Mouse (Mus musculus) MEL-GATA-1-ER (cell line): ENCODE measurements around the gene Hcn1.
"Not testable (repeated sequence)": the region's sequence is repeated elsewhere in the genome, so short reads cannot be mapped to it uniquely, and the experiment has no call there.

Experiments used
- DNase-seq: peaks from one replicate; pipeline ENCODE4 v3.0.0-alpha.2; 2012; ENCODE audit warnings: low read depth; ENCODE audit errors: extremely low read depth

The Hcn1 gene

DNA sequence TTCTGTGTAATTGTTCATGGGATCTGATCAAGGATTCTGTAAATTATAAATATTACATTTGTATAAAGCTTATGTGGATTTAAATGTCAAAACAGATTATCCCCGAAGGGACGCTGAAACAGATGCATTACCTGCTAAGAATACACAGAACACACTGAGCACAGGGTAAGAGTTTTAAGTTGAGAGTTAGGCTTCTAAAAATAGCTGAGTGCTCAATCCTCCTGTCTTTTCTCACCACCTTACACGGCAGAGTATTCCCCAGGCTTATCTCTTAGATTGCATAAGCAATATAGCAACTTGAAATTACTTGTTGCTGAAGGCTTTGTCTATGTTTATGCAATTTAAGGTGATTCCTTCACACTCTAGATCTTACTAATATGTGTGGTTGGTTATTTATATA lies 256.3 kb downstream of the Hcn1 start:
- DNase-seq = no peak

DNA sequence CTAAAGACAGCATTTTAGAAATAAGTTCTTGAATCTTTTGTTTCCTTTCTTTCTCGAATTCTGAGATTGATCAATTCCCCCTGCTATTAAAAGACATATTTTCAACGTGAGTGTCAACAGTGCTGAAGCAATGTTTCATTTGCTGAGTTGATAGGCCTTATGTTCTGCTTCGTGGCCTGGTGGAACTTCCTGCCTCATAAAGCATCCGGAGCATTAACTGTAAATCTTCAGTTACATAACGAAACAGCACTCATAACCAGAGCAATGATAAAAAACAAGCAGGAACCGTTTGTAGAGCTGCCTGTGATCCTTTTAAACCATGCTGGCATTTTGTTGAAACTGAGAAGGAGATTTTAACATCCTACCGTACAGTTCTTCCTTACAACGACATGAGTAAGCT lies 275.7 kb downstream of the Hcn1 start:
- DNase-seq = no peak

DNA sequence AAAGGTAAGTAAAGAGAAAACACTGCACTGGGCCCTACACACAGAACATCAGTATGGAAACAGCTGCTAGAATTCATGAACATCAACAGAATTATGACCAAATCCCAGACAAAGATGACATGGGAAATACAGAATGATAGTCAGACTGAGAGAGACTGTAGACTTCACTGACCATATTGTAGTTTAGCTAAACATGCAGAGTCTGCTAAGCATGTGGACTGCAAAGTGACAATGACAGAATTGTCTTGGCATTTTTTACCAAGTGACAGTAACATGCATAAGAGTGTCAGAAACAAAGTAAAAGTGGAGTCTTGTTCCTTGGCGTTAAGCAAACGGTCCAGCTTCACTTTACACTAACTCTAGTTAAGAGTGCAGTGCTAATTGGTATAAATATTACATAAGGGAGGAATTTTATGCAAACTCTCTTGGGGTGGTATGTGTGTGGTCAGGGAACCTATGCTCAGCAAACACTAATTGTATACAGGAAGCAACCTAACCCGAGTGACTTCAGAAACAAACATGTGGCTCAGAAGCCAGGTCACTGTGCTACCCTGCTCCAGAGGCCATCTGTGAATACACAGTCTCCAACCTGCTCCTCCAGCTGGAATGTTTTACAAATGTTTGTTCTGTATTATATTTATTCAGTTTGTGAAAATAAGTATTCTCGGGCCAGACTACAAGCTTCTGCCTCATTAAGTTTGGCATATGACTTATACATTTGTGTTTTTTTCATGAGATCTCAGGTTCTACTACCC lies 278.5 kb downstream of the Hcn1 start:
- DNase-seq = no peak

DNA sequence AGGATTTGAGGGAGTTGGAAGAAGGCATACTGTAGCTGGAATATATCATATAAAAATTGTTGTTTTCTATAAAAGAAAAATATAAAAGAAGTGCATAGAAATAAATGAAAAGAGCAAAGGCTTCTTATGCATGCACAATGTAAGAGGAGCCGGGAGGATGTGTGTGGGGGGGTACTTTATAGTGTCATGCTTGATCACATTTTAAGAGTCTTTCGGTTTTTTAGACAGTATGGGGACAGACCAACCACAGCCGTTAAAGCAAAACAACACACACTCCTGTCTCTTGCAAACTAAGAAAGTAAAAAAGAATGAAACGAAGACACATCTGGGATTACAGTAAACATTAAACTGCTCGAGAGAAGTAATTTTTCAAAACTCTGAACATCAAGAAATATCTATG lies 290.0 kb downstream of the Hcn1 start:
- no peak for DNase-seq

DNA sequence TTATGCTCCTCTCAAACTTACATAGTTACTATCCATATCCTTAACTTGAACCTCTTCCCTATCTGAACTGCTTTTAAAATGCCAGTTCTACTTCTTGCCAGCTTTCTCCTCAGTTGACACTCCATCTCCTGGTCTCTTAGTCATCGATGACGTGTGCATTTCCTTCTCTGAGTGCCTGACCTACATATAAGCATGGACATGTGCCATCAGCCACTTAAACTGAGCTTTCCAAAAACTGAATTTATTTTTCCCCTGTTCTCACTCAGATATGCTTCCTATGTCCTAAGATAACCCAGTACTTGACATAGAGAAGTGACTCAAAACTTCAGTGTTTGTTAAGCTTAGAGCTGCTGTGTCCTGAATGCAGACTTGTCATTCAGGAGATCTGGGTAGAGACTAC lies 295.9 kb downstream of the Hcn1 start:
- no peak for DNase-seq

DNA sequence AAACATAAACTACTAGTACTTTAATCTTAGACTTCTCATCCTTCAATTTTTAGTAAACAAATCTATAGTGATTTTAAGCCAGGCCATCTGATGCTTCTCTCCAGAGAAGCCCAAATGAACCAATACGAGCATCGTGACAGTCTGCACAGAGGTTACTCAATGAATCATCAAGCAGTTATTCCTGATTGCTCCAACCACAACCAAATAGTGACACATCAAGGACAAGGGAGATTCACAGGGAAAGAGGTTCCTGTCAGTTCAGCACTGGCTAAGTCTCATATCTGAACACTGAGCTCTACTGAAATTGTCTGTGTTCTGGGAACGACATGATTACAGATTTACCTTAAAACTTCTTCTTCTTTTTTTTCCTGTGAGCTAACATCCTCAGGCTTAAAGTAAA lies 305.7 kb downstream of the Hcn1 start:
- no peak for DNase-seq

DNA sequence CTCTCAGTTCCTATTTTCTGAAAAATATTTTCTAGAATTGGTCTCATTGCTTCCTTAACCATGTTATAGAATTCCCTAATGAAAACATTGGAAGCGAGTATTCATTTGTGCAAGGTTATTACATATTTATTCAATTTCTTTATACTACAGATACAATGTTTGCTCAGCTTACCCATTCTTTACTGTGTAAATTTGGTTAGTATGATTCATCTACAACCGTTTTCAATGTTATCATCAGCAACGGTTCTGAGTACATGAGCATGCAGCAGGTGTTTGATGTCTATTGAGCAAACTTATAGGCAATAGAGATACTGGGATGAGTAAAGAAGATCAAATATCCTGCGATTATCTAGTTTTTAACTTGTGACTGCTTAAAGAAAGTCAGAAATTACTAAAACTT lies 327.6 kb downstream of the Hcn1 start:
- no peak for DNase-seq

DNA sequence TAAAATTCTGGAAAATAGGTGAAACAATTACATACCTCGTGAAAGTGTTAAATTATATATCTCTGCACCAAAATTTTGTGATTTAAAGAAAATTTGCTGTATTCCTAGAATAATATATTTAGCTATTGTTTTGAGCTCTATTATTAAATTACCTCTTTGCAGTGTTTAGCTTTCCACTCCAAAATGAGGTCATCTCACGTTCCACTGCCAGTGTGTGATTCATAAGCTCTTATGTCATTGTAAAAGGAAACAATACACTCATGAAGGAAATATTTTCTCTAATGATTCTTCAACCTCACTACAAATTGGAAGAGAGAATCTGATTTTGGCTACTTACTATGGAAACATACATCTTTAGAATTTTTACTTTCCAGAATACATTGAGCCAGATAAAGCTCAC lies 329.6 kb downstream of the Hcn1 start:
- no peak for DNase-seq

DNA sequence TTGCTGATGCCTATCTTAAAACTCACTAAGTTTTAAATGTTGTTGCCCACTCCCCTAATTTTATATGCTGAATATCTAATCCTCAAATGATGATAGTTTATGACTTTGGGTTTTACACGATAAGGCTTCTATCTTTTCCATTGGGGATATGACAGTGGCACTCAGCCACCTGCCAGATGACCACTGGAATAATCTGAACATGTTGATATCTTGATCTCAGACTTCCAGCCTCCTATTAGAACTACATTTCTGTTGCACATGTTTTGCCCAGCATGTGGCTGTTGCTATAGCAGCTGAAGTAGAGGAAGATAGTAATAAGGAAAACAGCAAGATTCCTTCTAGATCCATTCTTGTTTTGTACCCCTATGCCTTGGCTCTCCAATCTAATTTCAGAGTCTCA lies 336.6 kb downstream of the Hcn1 start:
- no peak for DNase-seq

DNA sequence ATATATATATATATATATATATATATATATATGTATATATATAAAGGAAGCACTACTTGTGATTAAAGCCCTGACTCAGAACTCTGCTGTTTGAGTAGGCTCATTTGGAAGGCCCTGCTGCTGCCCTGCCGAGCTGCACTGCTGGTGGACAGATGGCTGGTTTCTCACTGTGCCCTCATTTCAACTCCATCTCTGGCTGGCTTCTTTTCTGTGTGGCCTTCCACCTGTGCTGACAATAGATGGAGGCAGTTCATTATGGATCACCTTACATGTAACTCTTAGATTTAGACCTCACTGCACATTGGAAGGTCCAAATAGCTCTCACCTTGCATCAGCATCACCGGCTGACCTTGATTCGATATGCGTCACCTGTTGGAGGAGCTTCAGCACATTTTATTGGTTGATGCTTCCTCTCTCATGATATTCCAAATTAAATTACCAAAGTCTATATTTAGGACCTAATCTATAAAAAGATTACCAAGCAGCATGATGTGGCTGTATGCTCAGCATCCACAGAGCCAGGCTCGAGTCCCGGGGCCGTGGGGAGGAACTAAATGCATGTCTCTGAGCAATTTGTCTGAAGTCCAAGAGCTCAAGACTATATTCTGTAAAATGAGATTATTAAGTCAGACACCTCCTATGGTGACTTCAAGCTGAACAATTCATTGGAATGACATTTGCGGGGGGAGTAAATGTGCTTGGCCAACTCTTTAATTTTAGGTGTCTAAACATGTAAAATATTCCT lies 338.6 kb downstream of the Hcn1 start:
- no peak for DNase-seq

DNA sequence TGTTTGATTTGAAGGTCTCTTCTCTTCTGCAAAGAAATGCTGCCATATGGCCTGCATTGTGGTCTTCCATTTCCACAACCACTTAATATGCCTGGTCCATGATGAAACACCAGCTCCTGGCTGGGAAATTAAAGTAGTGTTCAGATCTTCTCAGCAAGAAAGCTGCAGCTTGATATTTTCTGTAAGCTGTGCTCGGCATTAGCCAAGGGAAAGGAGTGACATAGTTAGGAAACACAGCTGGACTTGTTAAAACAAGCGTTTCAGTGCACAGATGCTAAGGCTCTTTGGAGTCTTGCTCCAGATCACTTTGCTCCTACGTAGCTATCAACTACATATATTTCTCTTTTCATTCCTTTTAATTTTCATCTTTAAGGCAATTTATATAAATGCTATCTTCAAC lies 344.7 kb downstream of the Hcn1 start:
- no peak for DNase-seq

DNA sequence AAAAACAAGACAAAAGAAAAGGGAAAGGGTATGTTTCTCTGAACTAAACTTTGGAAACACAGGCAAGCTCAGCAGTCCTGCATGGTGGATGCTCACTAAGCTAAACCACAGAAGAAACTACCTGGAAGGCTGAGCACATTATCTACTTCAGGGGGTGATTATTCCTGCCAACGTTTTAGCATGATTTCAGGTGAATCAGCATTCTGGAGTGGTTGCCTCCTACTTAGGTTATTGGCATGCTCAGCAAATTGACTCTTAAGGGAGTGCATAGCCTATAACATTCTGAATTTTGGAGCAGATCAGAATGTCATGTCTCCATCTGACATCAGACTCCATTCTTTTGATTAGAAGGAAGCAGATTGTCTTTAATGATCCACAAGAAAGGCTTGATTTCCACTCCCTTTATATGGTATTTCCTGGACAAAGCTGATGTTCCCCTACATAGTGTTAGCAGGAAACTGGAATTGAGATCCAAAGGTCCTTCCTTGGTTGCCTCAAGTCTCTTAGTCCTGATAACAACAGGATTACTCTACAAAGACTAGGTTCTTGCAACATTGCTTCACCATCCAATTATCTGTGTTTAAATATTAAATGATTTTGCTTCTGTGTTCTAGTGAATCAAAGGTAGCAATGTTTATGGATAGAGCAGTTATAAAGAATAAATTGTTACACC lies 345.7 kb downstream of the Hcn1 start:
- DNase-seq = no peak

DNA sequence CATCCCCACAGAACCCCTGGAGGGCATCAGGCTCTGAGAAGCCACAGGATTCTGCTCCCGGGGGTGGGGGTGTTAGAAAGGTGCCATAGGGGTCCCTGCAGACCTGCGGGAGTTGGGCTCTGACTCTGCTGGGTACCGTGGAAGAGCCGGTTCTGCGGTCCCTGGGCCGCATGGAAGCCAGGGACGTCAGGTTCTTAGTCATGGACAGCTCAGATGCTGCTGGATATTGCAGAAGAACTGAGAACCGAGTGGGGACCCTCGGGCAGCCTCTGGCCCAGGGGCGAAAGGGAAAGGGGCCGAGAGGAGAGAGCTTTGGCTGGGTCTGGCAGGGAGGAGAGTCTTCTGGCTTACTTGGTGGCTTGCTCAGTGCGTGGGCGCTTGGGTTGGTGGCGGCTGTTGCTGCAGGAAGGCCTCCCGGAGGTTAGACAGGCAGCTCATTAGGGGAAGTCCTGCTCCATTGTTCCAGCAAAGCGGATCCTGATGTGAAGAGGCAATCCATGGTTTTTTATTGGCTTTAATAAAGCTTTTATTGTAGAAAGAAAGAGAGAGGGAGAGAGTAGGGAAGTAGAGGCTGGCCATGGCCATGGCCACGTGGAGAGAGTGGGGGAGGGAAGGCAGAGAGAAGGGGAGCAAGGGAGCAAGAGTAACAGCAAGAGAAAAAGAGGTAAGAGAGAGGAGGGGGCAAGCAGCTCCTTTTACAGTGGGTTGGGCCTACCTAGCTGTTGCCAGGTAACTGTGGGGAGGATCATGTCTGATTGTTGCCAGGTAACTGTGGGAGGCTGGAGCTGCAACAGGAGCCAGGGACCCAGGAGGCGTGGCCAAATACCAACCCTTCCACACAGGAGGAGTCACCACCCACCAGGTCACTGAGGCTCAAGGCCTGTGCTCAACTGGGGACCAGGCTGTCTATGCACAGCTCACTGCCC lies 356.6 kb downstream of the Hcn1 start:
- no peak for DNase-seq

DNA sequence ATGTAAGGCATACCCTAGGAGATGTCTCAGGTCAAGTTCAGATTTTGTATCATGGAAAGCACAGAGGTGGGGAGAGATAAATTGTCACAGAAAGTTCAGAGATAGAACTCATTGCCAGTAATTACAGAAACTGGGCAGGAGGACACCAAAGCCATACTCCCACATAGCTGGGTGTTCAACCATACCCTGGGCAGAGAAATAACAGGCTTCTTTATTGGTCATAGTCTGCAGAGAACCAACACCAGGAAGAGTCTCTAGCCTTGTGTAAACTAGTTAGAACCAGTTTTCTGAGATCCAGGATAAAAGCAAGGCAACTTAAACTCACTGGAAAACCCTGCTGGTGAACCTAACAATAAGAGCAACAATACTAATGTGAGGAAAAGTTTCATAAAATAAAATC lies 362.5 kb downstream of the Hcn1 start:
- DNase-seq = no peak

DNA sequence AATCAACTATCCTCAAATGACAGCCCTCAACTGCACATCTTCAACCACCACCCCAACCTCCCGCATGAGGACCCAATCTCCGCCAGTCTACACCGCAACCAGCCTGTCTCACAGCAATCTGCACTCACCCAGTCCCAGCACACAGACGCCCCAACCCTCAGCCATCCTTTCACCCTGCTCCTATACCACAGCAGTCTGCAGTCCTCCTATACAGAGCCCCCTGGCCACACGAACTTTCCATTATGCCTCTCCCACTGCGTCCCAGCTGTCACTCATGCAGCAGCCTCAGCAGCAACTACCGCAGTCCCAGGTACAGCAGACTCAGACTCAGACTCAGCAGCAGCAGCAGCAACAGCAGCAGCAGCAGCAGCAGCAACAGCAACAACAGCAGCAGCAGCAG lies 373.3 kb downstream of the Hcn1 start:
- no peak for DNase-seq

DNA sequence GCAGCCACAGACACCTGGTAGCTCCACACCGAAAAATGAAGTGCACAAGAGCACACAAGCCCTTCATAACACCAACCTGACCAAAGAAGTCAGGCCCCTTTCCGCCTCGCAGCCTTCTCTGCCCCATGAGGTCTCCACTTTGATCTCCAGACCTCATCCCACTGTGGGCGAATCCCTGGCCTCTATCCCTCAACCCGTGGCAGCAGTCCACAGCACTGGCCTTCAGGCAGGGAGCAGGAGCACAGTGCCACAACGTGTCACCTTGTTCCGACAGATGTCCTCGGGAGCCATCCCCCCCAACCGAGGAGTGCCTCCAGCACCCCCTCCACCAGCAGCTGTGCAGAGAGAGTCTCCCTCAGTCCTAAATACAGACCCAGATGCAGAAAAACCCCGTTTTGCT lies 373.7 kb downstream of the Hcn1 start:
- no peak for DNase-seq

DNA sequence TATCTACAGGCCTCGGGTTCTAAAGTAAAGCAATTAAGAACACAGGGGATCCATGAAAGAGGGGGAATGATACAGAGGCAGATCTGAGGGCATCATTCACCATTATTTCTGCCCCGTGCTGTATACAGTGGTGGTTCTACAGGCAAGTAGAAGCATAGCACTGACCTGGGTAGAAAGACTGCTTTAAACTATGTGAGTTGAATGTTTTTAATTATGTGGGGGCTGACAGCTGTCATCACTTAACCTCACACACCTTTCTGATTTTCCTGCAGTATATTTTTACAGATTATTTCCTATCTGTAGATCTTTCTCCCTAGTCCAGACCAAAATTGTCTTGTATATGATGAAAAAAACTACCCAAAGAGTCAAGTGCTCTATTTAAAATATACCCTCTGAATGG lies 382.2 kb downstream of the Hcn1 start:
- DNase-seq = no peak

DNA sequence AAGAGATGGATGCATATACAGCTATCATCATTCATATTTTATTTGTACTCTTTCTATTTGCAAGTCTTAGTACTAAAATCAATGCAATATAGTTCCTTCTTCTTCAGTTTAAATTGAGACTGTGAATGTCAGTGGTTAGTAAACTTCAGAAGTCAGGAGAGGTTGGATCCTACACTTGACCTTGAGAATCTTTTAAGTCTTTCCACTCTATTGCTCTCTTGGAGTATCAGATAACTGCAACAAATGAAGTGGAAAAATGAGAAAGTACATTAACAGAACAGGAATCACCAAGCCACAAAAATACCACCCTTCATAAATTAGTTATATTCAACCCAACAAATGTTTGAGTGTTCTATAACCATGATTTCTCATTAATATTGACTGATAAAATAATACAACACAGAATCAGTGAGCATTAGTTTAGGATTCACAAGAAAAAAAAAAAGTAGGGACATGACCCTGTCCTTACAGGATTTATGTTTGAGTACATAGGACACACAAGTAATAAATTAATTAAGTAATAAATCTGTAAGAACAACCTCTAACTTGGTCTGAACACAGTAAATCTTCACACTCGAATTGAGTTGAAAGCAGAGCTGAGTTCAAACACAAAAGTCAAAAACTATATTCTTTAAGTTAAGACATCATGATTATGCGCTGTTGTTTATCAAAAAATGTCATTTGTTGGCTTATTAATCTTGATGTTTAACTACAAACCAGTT lies 397.8 kb downstream of the Hcn1 start:
- DNase-seq = no peak

DNA sequence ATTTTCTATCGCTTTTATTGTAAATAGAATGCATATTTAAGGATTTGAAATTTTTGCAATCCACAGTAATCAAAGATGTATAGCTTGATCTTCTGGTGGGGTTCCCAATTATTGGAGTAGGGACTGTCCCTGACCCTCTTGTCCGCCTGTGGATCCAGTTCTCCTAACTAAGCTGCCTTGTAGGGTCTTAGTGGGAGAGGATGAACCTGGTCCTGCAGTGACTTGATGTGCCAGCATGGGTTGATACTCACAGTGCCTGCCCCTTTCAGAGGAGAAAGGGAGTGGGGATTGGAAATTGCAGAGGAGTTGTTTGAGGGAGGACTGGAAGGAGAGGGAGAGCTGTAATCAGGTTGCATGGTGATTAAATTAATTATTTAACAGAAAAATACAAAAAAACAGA lies 398.4 kb downstream of the Hcn1 start:
- DNase-seq = no peak

DNA sequence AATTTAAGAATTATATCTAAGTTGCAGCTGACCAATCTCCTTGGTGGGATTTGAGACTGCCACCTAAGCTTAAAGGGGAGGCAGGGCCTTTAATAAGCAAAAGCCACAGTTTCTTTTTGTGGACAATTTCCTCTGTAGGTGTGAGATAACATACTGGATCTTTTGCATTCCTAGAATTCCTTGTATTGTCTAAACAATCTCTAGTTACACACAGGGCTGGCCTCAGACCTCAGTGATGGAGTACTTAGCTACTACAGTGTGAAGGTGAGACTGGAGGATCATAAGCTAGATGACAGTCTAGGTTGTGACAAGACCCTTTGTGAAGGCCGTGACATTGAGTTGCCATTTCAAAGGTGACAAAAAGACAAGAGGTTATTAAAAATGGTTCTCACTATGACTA lies 419.1 kb downstream of the Hcn1 start:
- no peak for DNase-seq

DNA sequence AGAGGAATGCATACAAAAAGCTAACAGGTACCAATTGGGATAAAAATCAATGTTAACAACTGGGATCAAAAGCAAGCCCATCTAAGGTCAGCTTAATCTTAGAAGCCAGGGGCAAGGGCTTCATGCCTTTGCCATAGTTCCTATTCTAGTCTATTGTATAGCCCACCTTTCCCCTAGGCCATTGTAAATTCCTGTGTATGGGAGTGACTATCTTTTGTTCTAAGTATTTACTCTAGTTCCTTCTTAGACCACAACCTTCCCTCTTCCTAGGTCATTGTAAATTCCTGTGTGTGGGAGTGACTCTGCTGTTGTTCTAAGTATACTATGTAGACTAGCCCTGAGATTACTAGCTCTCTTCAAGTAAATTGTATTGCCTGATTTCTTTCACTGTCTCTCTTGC lies 420.8 kb downstream of the Hcn1 start:
- not testable (repeated sequence) for DNase-seq
